Mouse (Mus musculus): ENCODE data around the gene Zeb2. TPM values are rescaled to one million over a fixed set of nuclear protein-coding genes. Genes with fewer than 3 reads are reported as not detected.

The Zeb2 gene
- total and polyA plus RNA-seq, 2 experiments from 2014 or later, result 50.6 to 150 TPM

- Histone ChIP-seq H3K4me1 (ENCODE audit: insufficient read depth) (peaks cover 17% of the 10 kb centered on the region), H3K27ac (ENCODE audit: low read depth, low read length) (no peak overlapping the region; the same call in 1 of the 2 replicates), H3K4me3 (ENCODE audit: low read depth, low read length) (no peak overlapping the region), H3K9me3 (ENCODE audit: low read length) (no peaks in the 10 kb centered on the region), H3K36me3 (ENCODE audit: insufficient read depth) (peaks cover 10% of the 10 kb centered on the region), H3K4me2 (ENCODE audit: low read depth) (no peak overlapping the region), H3K9ac (no peak overlapping the region), H3K27me3 (ENCODE audit: insufficient read depth, low read length) (no peaks in the 10 kb centered on the region)
- no peak for DNase-seq
- WGBS, result 89% methylated on average over 8 of the region's 8 CpGs
- no peak for TF ChIP-seq CTCF (IDR thresholded peaks at IDR 0.05; ENCODE audit: low read depth)
- ATAC-seq, result no peak
Observed at GRCm38 (mm10) chr2:45090529-45091297, 26.5 kb downstream of the Zeb2 start.

- Histone ChIP-seq H3K9ac (no peak overlapping the region), H3K4me1 (ENCODE audit: insufficient read depth) (peaks cover 17% of the 10 kb centered on the region), H3K27me3 (ENCODE audit: insufficient read depth, low read length) (no peaks in the 10 kb centered on the region), H3K4me3 (ENCODE audit: low read depth, low read length) (no peak overlapping the region), H3K27ac (ENCODE audit: low read depth, low read length) (peak overlapping the region; percentile 69), H3K9me3 (ENCODE audit: low read length) (no peaks in the 10 kb centered on the region), H3K36me3 (ENCODE audit: insufficient read depth) (peaks cover 7% of the 10 kb centered on the region), H3K4me2 (ENCODE audit: low read depth) (no peak overlapping the region)
- 41% methylated on average over 3 of the region's 3 CpGs for WGBS
- no peak for TF ChIP-seq CTCF (IDR thresholded peaks at IDR 0.05; ENCODE audit: low read depth)
- DNase-seq, result no peak
- no peak for ATAC-seq
Observed at GRCm38 (mm10) chr2:45089251-45089530, 28.0 kb downstream of the Zeb2 start.

DNA sequence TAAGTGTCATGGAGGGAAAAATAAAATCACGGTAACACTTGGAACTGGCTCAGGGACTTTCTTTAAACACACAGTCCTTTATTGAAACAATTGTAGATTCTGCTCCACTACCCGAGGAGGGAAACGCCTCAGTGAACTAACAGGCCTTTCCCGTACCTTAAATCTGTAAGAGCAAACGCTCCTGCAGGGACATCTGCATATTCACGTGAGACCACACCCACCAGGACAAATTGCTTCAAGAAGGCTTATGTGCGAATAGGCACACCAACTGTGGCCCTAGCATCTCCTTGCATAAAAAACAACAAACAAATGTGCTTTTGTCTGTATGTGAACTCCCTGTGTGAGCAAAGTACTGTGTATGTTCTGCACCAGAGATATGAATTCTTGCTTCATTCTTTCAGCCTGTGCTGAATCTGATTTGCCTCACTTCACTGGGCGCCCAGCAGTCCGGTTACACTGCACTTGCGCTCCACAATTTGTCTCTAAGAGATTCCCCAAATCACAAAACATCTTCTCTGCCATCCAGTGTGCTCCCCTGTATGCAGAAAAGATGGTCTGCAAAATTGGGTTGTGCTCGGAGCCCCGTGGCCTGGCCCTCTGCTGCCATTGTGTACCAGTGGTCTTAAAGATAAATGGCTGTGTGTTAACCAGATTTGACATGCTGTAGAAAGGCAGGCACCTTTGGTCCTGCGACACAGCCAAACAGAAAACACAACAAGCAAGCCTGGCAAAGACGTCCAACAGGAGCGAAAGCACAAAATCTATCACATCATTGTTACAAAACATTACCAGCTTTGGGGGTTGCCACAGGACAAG is 28.6 kb downstream of the Zeb2 start:
- WGBS, result 26% methylated on average over 15 of the region's 15 CpGs
- no peak for ATAC-seq

DNA sequence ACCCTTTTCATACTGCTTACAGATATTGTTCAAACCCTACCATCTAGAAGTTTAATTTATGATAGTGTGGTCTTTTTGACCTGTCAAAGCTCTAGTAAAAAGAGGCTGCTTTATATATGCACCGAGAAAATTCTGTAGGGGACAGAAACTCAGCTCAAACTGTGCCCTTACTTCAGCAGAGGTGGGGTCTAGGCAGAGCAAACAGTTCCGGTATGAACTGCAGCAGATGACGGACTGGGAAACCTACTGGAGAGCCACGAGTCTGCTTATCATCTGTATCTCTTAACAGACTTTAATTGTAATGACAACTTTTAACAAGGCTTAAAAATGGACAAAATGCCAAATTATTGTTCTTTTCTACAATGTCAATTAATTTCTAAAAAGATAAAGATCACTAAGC is 30.0 kb downstream of the Zeb2 start:
- WGBS, result 62% methylated on average over 4 of the region's 4 CpGs
- DNase-seq, result no peak
- Histone ChIP-seq H3K27ac (ENCODE audit: low read depth, low read length) (peak overlapping the region; percentile 11; the same call in 1 of the 2 replicates), H3K9ac (no peak overlapping the region), H3K36me3 (ENCODE audit: insufficient read depth) (no peaks in the 10 kb centered on the region; the same call in 1 of the 2 replicates), H3K9me3 (ENCODE audit: low read length) (no peaks in the 10 kb centered on the region), H3K4me1 (ENCODE audit: insufficient read depth) (peaks cover 22% of the 10 kb centered on the region), H3K27me3 (ENCODE audit: insufficient read depth, low read length) (no peaks in the 10 kb centered on the region), H3K4me2 (ENCODE audit: low read depth) (no peak overlapping the region), H3K4me3 (ENCODE audit: low read depth, low read length) (no peak overlapping the region)
- ATAC-seq, result no peak
- no peak for TF ChIP-seq CTCF (IDR thresholded peaks at IDR 0.05; ENCODE audit: low read depth)

More for the DNA sequence above, 28.6 kb downstream of the Zeb2 start:
- Histone ChIP-seq H3K9ac (peak overlapping the region; percentile 19; the same call in 1 of the 2 replicates), H3K9me3 (ENCODE audit: low read length) (no peaks in the 10 kb centered on the region), H3K36me3 (ENCODE audit: insufficient read depth) (peaks cover 4% of the 10 kb centered on the region), H3K4me3 (ENCODE audit: low read depth, low read length) (no peak overlapping the region), H3K4me1 (ENCODE audit: insufficient read depth) (peaks cover 18% of the 10 kb centered on the region), H3K4me2 (ENCODE audit: low read depth) (no peak overlapping the region), H3K27ac (ENCODE audit: low read depth, low read length) (peak overlapping the region; percentile 69), H3K27me3 (ENCODE audit: insufficient read depth, low read length) (no peaks in the 10 kb centered on the region)
- DNase-seq, result no peak
- no peak for TF ChIP-seq CTCF (IDR thresholded peaks at IDR 0.05; ENCODE audit: low read depth)

- ATAC-seq, result no peak
Observed at GRCm38 (mm10) chr2:45085653-45086052, 31.5 kb downstream of the Zeb2 start.

GRCm38 (mm10) chr2:45083042-45083441 is 34.2 kb downstream of the Zeb2 start:
- Histone ChIP-seq H3K27me3 (ENCODE audit: insufficient read depth, low read length) (no peaks in the 10 kb centered on the region), H3K27ac (ENCODE audit: low read depth, low read length) (peak overlapping the region; percentile 55; the same call in 1 of the 2 replicates), H3K36me3 (ENCODE audit: insufficient read depth) (no peaks in the 10 kb centered on the region), H3K9ac (no peak overlapping the region), H3K4me1 (ENCODE audit: insufficient read depth) (peaks cover 22% of the 10 kb centered on the region; the same call in 1 of the 2 replicates), H3K4me2 (ENCODE audit: low read depth) (no peak overlapping the region), H3K4me3 (ENCODE audit: low read depth, low read length) (no peak overlapping the region), H3K9me3 (ENCODE audit: low read length) (no peaks in the 10 kb centered on the region)
- WGBS, result 26% methylated on average over 10 of the region's 10 CpGs
- no peak for TF ChIP-seq CTCF (IDR thresholded peaks at IDR 0.05; ENCODE audit: low read depth)
- ATAC-seq (no peak), DNase-seq (no peak)

More at GRCm38 (mm10) chr2:45085653-45086052, 31.5 kb downstream of the Zeb2 start:
- Histone ChIP-seq H3K27ac (ENCODE audit: low read depth, low read length) (peak overlapping the region; percentile 15; the same call in 1 of the 2 replicates), H3K4me2 (ENCODE audit: low read depth) (no peak overlapping the region), H3K27me3 (ENCODE audit: insufficient read depth, low read length) (no peaks in the 10 kb centered on the region), H3K9me3 (ENCODE audit: low read length) (no peaks in the 10 kb centered on the region), H3K9ac (no peak overlapping the region), H3K36me3 (ENCODE audit: insufficient read depth) (no peaks in the 10 kb centered on the region), H3K4me1 (ENCODE audit: insufficient read depth) (peaks cover 30% of the 10 kb centered on the region), H3K4me3 (ENCODE audit: low read depth, low read length) (no peak overlapping the region)
- 81% methylated on average over 5 of the region's 5 CpGs for WGBS
- no peak for DNase-seq
- TF ChIP-seq CTCF (IDR thresholded peaks at IDR 0.05; ENCODE audit: low read depth), result no peak

DNA sequence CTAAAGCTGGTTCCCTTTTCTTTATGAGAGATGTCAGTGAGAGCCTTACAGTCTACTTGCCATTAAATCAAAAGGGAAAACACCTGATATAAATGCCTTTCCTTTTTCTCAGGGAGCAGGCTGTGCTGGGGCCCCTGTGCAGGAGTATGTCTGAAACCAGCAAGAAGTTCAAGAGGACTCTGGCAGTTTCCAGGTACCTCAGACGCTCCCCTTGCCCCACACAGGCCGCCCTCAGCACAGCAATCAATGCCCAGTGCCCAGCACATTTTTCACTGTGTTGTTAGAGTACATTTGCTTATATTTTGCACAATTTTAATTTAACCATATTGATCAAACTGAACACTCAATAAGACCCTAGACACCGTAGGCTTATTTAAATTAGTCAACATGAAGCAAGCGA is 35.6 kb downstream of the Zeb2 start:
- 75% methylated on average over 4 of the region's 4 CpGs for WGBS
- no peaks in the 10 kb centered on the region for H3K27me3 ChIP-seq (ENCODE audit: insufficient read depth, low read length)
- no peaks in the 10 kb centered on the region for H3K36me3 ChIP-seq (ENCODE audit: insufficient read depth)
- no peaks in the 10 kb centered on the region for H3K9me3 ChIP-seq (ENCODE audit: low read length)
- ATAC-seq, result no peak
- H3K9ac ChIP-seq, result no peak overlapping the region
- H3K4me1 ChIP-seq (ENCODE audit: insufficient read depth), result peaks cover 18% of the 10 kb centered on the region; the same call in 1 of the 2 replicates
- no peak overlapping the region for H3K4me2 ChIP-seq (ENCODE audit: low read depth)
- no peak for TF ChIP-seq CTCF (IDR thresholded peaks at IDR 0.05; ENCODE audit: low read depth)
- no peak for DNase-seq
- peak overlapping the region; percentile 72 for H3K27ac ChIP-seq (ENCODE audit: low read depth, low read length)
- H3K4me3 ChIP-seq (ENCODE audit: low read depth, low read length), result no peak overlapping the region

All from forebrain, postnatal 0 days (tissue).